Mouse (Mus musculus) liver, postnatal 0 days (tissue): ENCODE measurements around the gene Npcd. TPM values are rescaled to one million over a fixed set of nuclear protein-coding genes. Genes with fewer than 3 reads are reported as not detected.
A peak's percentile ranks its signal among the peaks of the same experiment; 100 is the strongest.

ENCODE experiments used
- ATAC-seq: fragments of 200-750 bp; cut with Nextera tagmentation; 2 replicates; pipeline ENCODE4 v1.8.0; 2017; ENCODE audit warnings: mild to moderate bottlenecking, moderate library complexity
- DNase-seq: peaks from one replicate; pipeline ENCODE4 v3.0.0-alpha.2; 2016
- H3K27ac ChIP-seq: fragments of 300-500 bp; sonication (generic); 2 replicates; pipeline ENCODE4 v1.5.1; 2014; ENCODE audit warnings: antibody characterized with exemption, moderate library complexity, mild to moderate bottlenecking, low read depth
- H3K27me3 ChIP-seq: fragments of 300-500 bp; sonication (generic); 2 replicates; pipeline ENCODE4 v1.6.1; 2014; ENCODE audit warnings: low read length, control low read depth, mixed read lengths; ENCODE audit not compliant: insufficient read depth
- H3K36me3 ChIP-seq: fragments of 300-500 bp; sonication (generic); replicated peaks from 2 replicates; pipeline ENCODE4 v1.6.1; 2014; ENCODE audit warnings: mild to moderate bottlenecking, control low read depth, low read length, moderate library complexity, mixed read lengths; ENCODE audit not compliant: insufficient read depth
- H3K4me1 ChIP-seq: fragments of 300-500 bp; sonication (generic); 2 replicates; pipeline ENCODE4 v1.6.1; 2014; ENCODE audit warnings: antibody characterized with exemption, mild to moderate bottlenecking, control low read depth; ENCODE audit not compliant: insufficient read depth
- H3K4me2 ChIP-seq: fragments of 300-500 bp; sonication (generic); 2 replicates; pipeline ENCODE4 v1.6.1; 2014; ENCODE audit warnings: low read depth, mild to moderate bottlenecking, low read length, moderate library complexity, mixed read lengths
- H3K4me3 ChIP-seq: fragments of 300-500 bp; sonication (generic); 2 replicates; pipeline ENCODE4 v1.5.1; 2014; ENCODE audit warnings: low read depth, low read length
- H3K9ac ChIP-seq: fragments of 300-500 bp; sonication (generic); replicated peaks from 2 replicates; pipeline ENCODE4 v1.6.1; 2014; ENCODE audit warnings: mild to moderate bottlenecking, moderate library complexity
- H3K9me3 ChIP-seq: fragments of 300-500 bp; sonication (generic); 2 replicates; pipeline ENCODE4 v1.6.1; 2016; ENCODE audit warnings: mild to moderate bottlenecking, control low read depth, low read length, mixed read lengths
- CTCF ChIP-seq: sonication (generic); IDR thresholded peaks from 2 replicates; pipeline ENCODE4 v1.5.1; 2016; ENCODE audit warnings: antibody characterized with exemption, low read depth
- EP300 ChIP-seq: IDR thresholded peaks from 2 replicates; pipeline ENCODE4 v1.6.1; 2016; ENCODE audit warnings: antibody characterized with exemption, low read depth, mild to moderate bottlenecking
- WGBS: fragments of 180-500 bp; shearing (Covaris S2); extraction: QIAGEN DNeasy Blood & Tissue Kit; methylation state at CpG from one replicate; pipeline ENCODE4 v1.1.7; 2014; ENCODE audit not compliant: insufficient replicate concordance; 5-methylcytosine and 5-hydroxymethylcytosine counted together
- polyA plus RNA-seq: library from polyadenylated mRNA; unstranded; fragments of >200 nt; fragmentation: Nextera tagmentation; extraction: Ambion mirVana; gene quantifications from 2 replicates; pipeline ENCODE4 v1.2.1, GENCODE M21; 2015

Gene Npcd
- polyA plus RNA-seq, 1 experiment from 2014 or later: not detected

DNA sequence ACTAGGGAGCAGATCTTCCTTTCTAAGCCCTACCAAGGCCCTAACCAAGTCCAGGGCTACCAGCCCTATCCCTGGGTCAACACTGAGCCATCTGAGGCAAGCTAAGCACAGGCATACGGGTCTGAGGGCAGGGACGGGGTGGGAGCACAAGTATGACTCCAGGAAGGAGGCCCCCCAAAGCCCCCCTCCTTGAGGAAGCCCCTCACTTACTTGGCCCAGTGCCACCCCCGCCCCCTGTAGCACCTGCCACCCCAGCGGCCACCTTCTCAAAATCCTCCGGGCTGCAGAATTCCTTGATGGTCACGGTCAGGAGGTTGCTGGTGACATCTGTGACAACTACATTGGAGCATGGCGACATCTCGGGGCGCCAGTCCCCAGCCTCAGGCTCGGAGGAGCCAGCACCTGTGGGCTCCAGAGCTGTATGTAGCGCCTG, 6.2 kb downstream of the Npcd start:
- no peak overlapping the region for H3K4me3 ChIP-seq
- no peak overlapping the region for H3K27ac ChIP-seq
- no peak for ATAC-seq
- no peak for DNase-seq
- H3K9ac ChIP-seq: no peak overlapping the region
- H3K4me1 ChIP-seq: no peaks in the 10 kb centered on the region; the same call in 1 of the 2 replicates
- no peaks in the 10 kb centered on the region for H3K27me3 ChIP-seq
- no peak overlapping the region for H3K4me2 ChIP-seq
- WGBS: 92% methylated on average over 11 of the region's 11 CpGs
- TF ChIP-seq EP300 (no peak), CTCF (no peak)
- H3K9me3 ChIP-seq: no peaks in the 10 kb centered on the region
- no peaks in the 10 kb centered on the region for H3K36me3 ChIP-seq

GRCm38 (mm10) chr15:79827061-79827777, 6.8 kb downstream of the Npcd start:
- ATAC-seq: no peak
- peaks cover 2% of the 10 kb centered on the region; the same call in 1 of the 2 replicates for H3K4me1 ChIP-seq
- no peak overlapping the region for H3K4me3 ChIP-seq
- no peak for TF ChIP-seq EP300
- TF ChIP-seq CTCF: no peak
- no peak overlapping the region for H3K27ac ChIP-seq
- H3K27me3 ChIP-seq: no peaks in the 10 kb centered on the region
- no peak for DNase-seq
- H3K9ac ChIP-seq: no peak overlapping the region
- H3K9me3 ChIP-seq: no peaks in the 10 kb centered on the region
- H3K36me3 ChIP-seq: no peaks in the 10 kb centered on the region
- no peak overlapping the region for H3K4me2 ChIP-seq
- 80% methylated on average over 14 of the region's 14 CpGs for WGBS

- Histone ChIP-seq H3K9me3 (no peaks in the 10 kb centered on the region), H3K4me2 (no peak overlapping the region), H3K27ac (no peak overlapping the region), H3K4me3 (no peak overlapping the region), H3K36me3 (no peaks in the 10 kb centered on the region), H3K9ac (no peak overlapping the region), H3K4me1 (peaks cover 2% of the 10 kb centered on the region; the same call in 1 of the 2 replicates), H3K27me3 (no peaks in the 10 kb centered on the region)
- DNase-seq (no peak), ATAC-seq (no peak)
- 79% methylated on average over 9 of the region's 9 CpGs for WGBS
- no peak for TF ChIP-seq EP300
Measured at GRCm38 (mm10) chr15:79826221-79826935, 7.7 kb downstream of the Npcd start.

DNA sequence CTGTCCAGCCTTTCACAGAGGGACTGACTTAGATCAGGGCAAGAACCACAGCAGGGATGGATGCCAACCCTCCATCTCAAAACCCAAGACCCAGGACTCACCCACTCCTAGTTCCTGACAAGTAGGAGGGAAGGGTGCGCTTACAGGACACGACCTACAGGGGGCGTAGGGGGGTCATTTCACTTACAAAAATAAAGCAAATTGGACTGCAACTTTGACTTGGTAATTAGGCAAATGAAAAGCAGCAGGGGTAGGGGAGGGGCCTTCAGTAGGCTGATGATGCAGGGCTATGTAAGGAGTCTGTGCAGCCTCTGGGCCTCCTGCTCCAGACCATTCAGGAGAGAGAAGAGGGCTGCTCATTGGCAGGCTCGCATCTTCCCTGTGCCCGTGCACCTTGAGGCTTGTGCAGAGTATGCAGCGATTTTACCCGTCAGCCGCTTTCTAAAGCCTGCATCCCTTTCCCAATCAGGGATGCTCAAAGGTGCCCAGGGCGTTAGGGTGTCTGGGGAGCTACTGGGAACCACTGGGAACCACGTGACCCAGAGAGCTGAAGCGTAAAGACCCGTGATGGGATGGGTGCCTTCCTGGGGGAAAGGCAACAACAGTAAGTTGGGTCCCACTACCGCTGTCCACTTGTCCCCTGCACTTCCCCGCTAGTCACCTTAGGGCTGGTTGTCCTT, 8.8 kb downstream of the Npcd start:
- DNase-seq (peak; percentile 49), ATAC-seq (no peak)
- Histone ChIP-seq H3K4me3 (no peak overlapping the region), H3K4me1 (peaks cover 2% of the 10 kb centered on the region; the same call in 1 of the 2 replicates), H3K27me3 (no peaks in the 10 kb centered on the region), H3K36me3 (no peaks in the 10 kb centered on the region), H3K9me3 (no peaks in the 10 kb centered on the region), H3K27ac (no peak overlapping the region), H3K9ac (no peak overlapping the region), H3K4me2 (no peak overlapping the region)
- 71% methylated on average over 14 of the region's 14 CpGs for WGBS
- TF ChIP-seq EP300 (no peak), CTCF (peak; percentile 68)

- Histone ChIP-seq H3K27ac (no peak overlapping the region), H3K4me1 (peaks cover 2% of the 10 kb centered on the region; the same call in 1 of the 2 replicates), H3K36me3 (no peaks in the 10 kb centered on the region), H3K9ac (no peak overlapping the region), H3K9me3 (no peaks in the 10 kb centered on the region), H3K4me3 (no peak overlapping the region), H3K27me3 (no peaks in the 10 kb centered on the region), H3K4me2 (no peak overlapping the region)
- ATAC-seq (no peak), DNase-seq (peak; percentile 37)
- no peak for TF ChIP-seq CTCF
- TF ChIP-seq EP300: no peak
- WGBS: 73% methylated on average over 19 of the region's 19 CpGs
Measured at GRCm38 (mm10) chr15:79823588-79824280, 10.3 kb downstream of the Npcd start.
